Mouse (Mus musculus): ENCODE data around the gene Pcp4.

The Pcp4 gene

DNA sequence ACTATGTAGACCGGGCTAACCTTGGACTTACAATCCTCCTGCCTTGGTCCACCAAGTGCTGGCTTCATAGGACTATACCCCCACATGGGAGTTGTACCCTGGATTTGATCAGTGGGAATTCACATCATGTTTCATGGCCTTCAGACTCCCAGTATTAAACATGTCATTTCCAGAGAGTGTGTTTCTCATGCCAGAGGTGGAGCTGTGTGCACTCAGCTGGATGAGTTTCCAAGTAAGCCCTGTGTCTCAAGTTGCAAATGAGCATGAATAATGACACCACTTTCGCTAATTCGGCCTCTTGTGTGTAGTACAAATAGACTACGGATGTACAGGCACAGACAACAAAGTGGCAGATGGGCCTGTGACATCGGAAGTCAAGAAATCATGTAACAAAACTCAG is 20.6 kb downstream of the Pcp4 start:
- no peak for DNase-seq (ENCODE audit: low spot score)

DNA sequence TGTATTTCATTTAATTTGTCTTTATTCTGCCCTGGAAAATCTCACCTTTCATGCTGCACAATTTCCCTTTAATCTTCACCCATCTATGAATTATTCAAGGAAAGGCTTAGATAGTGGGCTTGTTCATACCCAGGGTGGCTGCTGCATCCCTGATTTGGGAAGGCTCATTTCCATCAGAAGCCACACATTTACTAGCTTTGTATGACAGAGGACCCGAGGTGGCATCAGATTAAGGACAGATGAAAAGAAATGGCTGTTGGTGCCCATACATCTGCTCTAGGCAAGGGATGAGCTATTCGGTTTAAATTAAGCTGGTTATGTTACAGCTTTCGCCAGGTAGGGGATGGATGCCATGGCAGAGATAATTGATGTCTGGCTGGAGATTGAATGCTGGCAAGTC is 24.1 kb downstream of the Pcp4 start:
- no peak for DNase-seq (ENCODE audit: low spot score)

DNA sequence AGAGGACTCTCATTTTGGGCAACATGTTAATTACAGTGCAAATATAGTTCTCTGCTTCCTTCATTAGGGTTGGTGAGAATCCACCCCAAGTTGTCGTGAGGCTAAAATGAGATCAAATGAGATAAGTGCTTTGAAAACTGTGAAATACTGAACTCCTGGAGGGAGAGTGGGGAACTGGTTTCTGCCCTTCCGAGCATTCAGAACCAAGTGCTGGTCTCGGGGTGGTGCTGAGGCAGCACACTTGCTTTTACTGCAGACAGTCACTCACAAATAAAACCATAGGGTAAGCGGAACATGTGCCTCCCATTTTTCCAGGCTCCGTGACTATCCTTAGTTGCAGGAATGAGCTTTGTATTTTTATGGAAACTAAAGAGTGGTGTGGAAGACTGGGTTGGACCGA is 26.7 kb downstream of the Pcp4 start:
- DNase-seq (ENCODE audit: low spot score): no peak

DNA sequence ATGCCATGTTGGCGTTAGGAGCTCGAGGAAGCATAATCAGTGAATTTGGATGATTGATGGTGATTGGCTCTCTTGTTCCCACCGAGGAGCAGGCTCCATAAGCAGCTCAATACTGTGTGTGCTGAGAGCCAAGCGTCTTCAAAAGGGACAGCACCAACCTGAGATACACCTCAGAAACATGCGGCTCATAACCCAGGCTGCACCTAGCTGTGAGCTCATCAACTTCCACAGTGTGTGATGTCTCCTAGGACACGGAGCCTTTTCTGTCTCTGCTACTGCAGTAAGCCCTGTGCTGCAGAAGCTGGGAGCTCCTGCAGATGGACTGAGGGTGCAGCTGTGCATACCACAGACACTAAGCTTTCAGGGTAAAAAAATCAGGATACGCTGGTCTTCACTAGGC is 31.5 kb downstream of the Pcp4 start:
- DNase-seq (ENCODE audit: low spot score): no peak

DNA sequence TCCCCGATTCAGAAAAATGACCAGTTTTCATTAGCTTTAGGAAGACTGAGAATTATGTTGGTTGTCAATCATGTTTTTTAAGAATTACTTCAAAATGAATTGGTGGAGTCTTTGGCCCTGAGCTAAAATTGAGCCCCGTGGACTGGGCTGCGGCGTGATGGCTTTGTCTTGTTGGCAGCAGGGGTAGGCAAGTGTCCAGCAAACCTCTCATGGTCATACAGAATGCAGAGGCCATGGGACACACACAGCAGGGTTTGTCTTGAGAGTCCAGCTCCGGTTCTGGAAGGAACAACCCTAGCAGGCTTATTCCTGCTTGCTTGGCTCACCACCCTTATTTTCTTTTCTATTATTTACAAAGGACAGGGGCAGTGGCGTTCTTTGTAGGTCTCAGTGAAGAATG is 33.8 kb downstream of the Pcp4 start:
- no peak for DNase-seq (ENCODE audit: low spot score)

GRCm38 (mm10) chr16:96502586-96502985 is 35.2 kb downstream of the Pcp4 start:
- no peak for DNase-seq (ENCODE audit: low spot score)

DNA sequence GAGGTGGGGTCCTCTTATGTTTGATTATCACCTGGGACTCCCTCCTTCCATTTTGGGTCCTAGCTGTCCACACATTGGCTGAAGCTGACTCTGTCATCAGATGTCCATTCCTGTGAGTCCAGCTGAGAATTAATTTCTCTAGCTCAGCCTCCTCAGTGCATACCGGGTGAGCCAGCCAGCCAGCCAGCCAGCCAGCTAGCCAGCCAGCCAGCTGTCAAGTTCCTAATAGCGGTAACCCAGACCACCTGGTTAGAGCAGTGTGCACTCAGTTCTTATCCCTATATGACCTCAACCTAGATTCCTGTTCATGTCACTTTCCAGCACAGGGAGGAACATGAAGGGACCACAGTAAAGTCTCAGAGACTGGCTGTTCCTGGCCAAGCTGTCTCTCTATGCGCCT is 47.1 kb downstream of the Pcp4 start:
- no peak for DNase-seq (ENCODE audit: low spot score)

- DNase-seq (ENCODE audit: low spot score): no peak
These were observed 60.1 kb downstream of the Pcp4 start for GRCm38 (mm10) chr16:96527476-96527875.

- no peak for DNase-seq (ENCODE audit: low spot score)
These were observed 61.1 kb downstream of the Pcp4 start for GRCm38 (mm10) chr16:96528471-96528870.

GRCm38 (mm10) chr16:96529896-96530568 is 62.6 kb downstream of the Pcp4 start:
- no peak for DNase-seq (ENCODE audit: low spot score)

DNA sequence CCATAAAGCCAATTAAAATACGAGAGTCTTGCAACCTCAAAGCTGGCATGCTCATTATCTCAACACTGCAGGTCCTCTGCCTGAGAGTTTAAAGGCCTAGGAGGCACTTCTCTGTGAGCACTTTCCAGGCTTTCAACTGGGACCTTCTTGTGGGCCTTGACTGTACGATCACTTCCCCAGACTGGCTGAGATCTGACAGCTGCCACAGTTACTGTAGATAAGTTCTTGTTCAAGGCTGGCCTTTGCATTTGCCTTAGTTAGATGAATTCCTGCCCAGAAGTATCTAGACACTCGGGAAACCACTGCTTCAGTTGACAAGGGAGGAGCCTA is 63.1 kb downstream of the Pcp4 start:
- no peak for DNase-seq (ENCODE audit: low spot score)

DNA sequence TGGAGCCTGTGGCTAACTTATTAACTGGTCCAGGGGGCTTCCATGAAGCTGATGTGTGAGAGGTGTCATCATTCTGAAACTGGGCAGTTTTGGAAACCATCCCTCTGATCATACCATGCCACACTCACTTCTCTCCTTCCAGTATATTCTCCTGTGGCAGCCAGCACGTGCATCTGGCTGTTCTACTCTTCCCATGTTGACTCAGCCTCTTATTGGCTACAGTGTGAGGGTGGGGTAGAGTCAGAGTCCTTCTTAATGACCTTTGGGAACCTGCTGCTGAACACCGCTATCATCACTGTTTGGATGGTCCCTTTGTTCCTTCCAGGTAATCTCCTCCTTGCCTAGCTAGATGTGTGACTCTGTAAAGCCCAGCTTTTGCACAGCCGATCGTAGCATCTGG is 63.6 kb downstream of the Pcp4 start:
- DNase-seq (ENCODE audit: low spot score): no peak

GRCm38 (mm10) chr16:96533710-96534109 is 66.3 kb downstream of the Pcp4 start:
- peak; percentile 70 for DNase-seq (ENCODE audit: low spot score)

DNA sequence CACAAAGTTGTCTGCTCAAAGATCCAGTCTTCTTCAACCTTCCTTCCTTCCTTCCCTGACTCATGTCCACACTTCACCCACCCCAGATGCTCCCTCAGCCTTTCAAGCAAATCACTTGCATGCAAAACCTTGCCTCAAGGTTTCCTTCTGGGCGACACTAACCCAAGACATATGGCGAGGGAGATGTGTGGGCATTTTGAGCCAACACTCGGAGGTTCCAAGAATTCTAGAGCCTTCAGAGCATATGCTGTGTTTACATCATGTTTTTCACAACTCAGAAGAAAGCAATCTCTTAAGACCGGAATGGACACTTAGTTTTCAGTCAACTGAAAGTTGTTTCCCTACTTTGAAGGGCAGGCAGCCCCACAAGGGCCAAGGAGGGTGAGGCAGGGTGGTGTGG is 67.9 kb downstream of the Pcp4 start:
- no peak for DNase-seq (ENCODE audit: low spot score)

GRCm38 (mm10) chr16:96536426-96536825 is 69.0 kb downstream of the Pcp4 start:
- DNase-seq (ENCODE audit: low spot score): no peak

DNA sequence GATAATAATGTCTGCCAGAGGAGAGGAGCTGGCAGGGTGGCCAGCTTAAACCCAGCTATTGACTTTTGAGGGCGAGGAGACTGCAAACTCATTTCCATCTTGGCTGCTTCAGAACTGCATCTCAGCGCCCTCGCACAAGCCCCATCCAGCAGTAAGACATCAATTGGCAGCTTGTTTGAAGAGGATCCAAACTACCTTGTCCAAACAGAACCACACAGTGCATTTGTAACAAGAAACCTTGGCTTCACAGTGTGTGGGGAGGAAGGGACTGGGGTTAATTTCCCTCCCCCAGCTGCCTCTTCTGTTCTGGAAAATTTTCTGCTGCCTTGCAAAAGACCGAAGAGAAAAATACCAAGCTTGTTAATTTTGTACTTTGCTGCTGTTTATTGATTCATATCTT is 71.7 kb downstream of the Pcp4 start:
- DNase-seq (ENCODE audit: low spot score): no peak

DNA sequence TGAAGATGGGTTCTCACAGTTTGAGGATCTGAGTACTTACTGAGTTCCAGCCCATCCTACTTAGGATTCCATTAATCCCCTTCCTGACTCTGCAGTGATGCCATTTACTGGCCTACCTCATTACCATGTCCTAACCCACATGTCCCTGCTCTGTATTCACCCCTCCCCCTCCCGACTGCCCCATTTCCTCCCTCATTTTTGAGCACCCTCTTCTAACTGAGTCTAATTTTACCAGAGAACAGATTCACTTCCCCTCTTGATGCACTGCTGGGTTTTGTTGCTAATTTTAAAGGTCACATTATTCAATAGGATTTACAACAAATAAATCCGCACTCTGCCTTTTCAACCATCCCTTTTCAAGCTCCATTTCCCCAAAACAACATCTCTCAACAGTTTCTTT is 73.7 kb downstream of the Pcp4 start:
- no peak for DNase-seq (ENCODE audit: low spot score)

DNA sequence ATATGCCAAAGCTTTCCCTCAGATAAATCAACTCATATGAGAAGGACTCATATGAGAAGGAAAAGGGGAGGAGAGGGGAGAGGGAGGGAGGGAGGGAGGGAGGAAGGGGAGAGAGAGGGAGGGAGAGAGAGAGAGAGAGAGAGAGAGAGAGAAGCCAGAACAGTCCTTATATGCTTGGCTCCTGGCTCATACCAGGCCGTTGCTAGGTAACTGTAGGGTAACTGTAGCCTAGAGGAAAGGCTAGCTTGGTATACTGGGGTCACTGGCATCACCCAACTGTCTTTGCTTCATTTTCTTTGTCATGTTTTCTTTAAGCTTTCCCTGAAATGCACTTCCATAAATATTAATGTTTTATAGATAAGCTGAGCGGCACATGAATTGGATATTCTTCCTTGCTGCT is 85.3 kb downstream of the Pcp4 start:
- DNase-seq (ENCODE audit: low spot score): no peak

DNA sequence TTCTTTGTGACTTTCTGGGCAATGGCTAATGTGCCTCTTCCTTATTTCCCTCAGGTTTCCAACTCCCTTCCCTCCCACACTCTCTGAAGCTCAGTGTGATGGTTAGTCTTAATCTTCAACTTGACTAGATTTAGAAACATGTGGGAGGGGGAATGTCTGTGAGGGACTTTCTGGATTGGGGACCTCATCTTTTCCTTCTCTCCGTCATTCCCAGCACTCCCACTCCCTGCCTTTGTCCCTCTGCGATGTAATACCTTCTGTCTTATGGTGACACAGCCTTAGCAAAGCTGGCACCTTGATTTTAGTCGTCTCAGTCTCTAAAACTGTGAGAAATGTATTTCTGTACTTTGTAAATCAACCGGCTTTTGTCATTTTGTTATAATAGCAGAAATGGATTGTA is 88.0 kb downstream of the Pcp4 start:
- no peak for DNase-seq (ENCODE audit: low spot score)

DNA sequence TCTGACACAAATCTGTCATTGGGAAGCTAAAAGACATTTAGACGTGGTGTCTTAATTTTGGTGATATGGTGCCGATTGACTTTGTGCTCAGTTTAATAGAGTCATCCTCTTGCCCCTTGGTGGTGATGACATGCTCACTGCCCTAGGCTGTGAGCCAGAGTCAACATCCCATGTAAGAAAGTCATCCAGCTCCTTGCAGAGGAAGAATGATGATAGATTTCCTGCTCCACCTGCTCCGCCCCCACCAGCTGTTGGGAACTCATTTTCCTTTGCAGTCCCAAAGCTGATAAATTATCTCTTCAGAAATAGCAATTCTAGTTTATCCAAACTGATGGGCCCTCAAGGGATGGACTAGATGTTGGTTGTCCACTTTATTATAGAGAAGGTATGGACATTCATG is 89.2 kb downstream of the Pcp4 start:
- no peak for DNase-seq (ENCODE audit: low spot score)

DNA sequence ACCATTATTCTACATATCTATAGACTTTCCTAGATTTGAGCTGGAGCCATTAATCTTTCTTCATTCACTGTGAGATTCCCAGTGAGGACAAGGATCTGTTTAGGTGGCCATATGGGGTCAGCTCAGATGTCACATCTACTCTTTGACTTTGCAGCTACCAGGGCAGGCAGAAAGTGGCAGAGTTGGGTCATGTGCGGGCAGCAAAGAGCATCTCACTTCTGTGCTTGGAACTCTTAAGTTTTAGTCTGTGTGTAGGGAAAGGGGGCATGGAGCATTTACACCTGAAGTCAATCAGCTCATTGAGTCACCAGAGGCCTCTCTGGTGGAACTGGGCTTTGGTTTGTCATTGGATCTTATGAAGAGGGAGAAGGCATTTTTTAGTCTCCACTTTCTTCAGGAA is 90.9 kb downstream of the Pcp4 start:
- no peak for DNase-seq (ENCODE audit: low spot score)

GRCm38 (mm10) chr16:96559796-96560195 is 92.4 kb downstream of the Pcp4 start:
- no peak for DNase-seq (ENCODE audit: low spot score)

- DNase-seq (ENCODE audit: low spot score): peak; percentile 24
These were observed 96.2 kb downstream of the Pcp4 start for GRCm38 (mm10) chr16:96563350-96564257.

DNA sequence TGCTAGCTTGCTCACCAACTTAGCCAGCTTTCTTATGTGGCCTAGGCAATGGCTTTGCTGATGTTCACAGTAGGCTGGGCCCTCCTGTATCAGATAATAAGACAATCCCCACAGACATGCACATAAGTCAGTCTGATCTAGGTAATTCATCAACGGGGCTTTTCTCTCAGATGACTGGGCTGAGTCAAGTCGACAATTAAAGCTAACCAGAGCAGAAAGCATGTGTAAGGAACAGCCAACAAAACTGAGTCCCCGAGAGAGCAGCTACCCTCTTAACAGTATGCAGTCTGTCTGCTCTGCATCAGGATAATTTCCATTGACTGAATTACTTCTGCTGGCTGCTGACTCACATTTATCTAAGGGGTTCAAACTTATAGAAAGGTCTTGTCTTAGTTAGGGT is 100.0 kb downstream of the Pcp4 start:
- peak; percentile 52 for DNase-seq (ENCODE audit: low spot score)
